Mouse (Mus musculus) splenic B cell, adult 2 months (primary cell): ENCODE results near the gene Mrpl51.

ENCODE experiments used
- DNase-seq: peaks from one replicate; pipeline ENCODE4 v3.0.0-alpha.2; 2011; ENCODE audit warnings: low read depth, low spot score
- H3K27me3 ChIP-seq: 2 replicates; pipeline ENCODE4 v1.6.1; 2012; ENCODE audit warnings: mild to moderate bottlenecking, low read length, moderate library complexity, mixed read lengths; ENCODE audit not compliant: control insufficient read depth, poor library complexity, insufficient read depth, severe bottlenecking
- H3K36me3 ChIP-seq: 2 replicates; pipeline ENCODE4 v1.6.1; 2012; ENCODE audit warnings: mild to moderate bottlenecking, low read length, moderate library complexity, mixed read lengths; ENCODE audit not compliant: control insufficient read depth, poor library complexity, insufficient read depth, severe bottlenecking

The Mrpl51 gene

DNA sequence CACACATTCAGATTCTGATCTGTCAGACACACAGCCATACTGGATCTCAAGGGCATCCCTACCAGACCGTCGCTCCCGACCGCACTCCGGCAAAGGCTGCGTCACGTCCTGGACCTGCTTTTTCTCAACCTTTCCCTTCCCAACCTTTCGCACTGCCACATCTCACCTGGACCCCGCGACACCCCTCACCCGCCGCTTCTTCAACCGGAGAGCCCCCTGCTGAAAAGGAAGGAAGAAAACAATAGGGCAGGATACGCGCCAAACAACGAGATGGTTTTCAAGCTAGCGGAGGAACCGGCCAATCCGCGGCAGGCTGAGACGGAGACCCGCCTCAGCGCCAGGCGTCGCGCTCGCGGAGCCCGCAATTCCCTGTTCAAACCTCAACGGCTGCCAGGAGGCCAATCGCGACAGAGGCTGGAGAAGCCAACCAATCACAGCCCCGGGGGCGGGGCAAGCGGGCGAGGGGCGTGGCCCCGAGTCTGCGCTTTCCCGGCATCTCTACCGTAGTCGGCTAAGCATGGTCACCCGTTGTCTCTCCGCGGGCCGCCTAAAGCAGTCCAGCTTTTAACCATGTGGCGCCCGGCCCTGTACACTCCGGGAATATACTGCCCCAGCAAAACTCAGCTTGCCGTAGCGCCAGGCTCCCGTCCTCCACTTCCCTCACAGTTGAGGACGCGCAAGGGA is at the start of gene Mrpl51, which contains the start of gene Ncapd2:
Mrpl51 (plus strand) TSS at position 470 of the 684 bp plus-strand sequence.
Ncapd2 (minus strand) TSS at position 370 of the 684 bp plus-strand sequence.
- H3K36me3 ChIP-seq: peaks cover 3% of the 10 kb centered on the region; the same call in 1 of the 2 replicates
- peak; percentile 97 for DNase-seq
- H3K27me3 ChIP-seq: no peaks in the 10 kb centered on the region

DNA sequence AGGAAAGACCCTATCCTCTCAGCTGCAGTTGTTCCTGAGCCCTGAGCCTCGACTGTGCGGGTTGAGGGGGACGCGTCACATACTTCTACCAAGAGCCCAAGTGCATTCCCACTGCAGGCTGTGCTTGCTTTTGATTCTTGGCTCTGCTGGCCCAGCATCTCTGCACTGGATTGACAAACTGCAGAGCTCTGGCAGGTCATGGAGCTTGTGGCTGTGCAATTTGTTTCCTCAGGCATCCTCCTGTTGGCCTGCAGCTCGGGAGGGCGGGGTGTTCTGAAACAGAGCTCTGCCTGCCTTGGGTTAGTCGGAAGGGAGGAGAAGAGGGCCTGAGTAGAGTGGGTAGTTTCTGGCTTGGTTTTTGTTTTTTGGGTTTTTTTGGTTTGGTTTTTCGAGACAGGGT is 49.2 kb upstream of the Mrpl51 start:
- no peak for DNase-seq
- Histone ChIP-seq H3K36me3 (peaks cover 8% of the 10 kb centered on the region), H3K27me3 (no peaks in the 10 kb centered on the region)

DNA sequence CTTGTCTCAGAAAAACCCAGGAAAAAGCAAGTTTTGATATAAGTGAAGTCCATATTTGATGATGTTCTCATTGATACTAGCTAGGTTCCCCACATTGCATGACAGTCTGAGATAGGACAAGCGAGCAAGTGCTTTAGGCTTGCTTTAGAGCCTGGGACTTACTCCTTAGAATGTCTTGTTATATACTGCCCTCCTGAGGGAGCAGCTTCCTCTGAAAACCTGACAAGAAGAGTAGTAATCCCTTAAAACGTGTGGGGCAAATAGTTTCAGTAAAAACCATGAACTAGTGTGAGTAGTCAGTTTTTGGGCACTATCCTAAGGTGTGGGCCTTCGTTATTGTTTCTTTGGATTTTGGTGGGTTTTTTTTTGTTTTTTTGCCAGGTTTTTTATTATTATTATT is 48.5 kb upstream of the Mrpl51 start:
- DNase-seq: no peak
- peaks cover 8% of the 10 kb centered on the region for H3K36me3 ChIP-seq

DNA sequence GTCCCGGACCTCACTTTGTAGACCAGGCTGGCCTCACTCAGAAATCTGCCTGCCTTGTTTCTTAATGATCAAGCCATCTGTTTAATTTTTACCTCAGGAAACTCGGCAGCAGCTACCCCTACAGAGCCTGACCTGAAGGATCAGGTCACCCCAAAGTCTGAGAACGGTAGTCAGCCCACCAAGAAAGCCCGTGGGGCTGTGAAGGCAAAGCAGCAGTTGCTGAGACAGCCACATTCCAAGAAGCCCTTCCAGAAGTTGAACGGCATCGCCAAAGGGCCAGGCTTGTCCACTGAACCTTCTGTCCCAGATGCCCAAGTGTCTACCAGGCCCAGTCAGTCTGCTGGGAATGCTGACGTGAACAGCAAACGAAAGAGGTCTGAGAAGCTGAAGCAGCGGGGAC is 47.7 kb upstream of the Mrpl51 start:
- Histone ChIP-seq H3K36me3 (peaks cover 8% of the 10 kb centered on the region), H3K27me3 (no peaks in the 10 kb centered on the region)
- no peak for DNase-seq

More for the DNA sequence above, 48.5 kb upstream of the Mrpl51 start:
- H3K27me3 ChIP-seq: no peaks in the 10 kb centered on the region

DNA sequence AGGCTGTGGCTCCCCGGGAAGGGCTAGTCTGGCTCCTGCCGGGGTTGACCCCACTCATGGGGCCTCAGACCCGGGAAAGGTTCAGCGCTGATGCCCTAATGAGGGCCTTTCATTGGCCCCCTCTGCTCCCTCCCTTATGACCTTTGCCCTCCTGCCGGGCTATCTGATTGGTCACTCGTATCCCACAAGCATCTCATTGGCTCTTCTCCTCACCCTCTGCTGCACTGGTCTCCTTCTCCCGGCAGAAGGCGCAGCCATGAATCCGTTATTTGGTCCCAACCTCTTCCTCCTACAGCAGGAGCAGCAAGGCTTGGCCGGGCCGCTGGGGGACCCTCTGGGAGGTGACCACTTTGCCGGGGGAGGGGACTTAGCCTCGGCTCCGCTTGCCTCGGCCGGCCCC is 46.6 kb upstream of the Mrpl51 start, which contains the start of gene Iffo1:
Iffo1 (plus strand) TSS at position 241 of the 400 bp plus-strand sequence.
- Histone ChIP-seq H3K36me3 (peaks cover 5% of the 10 kb centered on the region), H3K27me3 (no peaks in the 10 kb centered on the region)
- DNase-seq: peak; percentile 84

DNA sequence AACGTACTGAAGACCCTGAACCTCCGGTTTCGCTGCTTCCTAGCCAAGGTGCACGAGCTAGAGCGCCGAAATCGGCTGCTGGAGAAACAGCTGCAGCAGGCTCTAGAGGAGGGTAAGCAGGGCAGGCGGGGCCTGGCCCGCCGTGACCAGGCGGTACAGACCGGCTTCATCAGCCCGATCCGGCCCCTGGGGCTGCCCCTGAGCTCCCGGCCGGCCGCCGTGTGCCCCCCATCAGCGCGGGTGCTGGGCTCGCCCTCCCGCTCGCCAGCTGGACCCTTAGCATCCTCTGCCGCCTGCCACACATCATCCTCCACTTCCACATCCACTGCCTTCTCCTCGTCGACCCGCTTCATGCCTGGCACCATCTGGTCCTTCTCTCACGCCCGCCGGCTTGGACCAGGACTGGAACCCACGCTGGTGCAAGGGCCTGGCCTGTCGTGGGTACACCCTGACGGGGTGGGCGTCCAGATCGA is 46.1 kb upstream of the Mrpl51 start:
- no peak for DNase-seq
- Histone ChIP-seq H3K27me3 (no peaks in the 10 kb centered on the region), H3K36me3 (peaks cover 5% of the 10 kb centered on the region)

DNA sequence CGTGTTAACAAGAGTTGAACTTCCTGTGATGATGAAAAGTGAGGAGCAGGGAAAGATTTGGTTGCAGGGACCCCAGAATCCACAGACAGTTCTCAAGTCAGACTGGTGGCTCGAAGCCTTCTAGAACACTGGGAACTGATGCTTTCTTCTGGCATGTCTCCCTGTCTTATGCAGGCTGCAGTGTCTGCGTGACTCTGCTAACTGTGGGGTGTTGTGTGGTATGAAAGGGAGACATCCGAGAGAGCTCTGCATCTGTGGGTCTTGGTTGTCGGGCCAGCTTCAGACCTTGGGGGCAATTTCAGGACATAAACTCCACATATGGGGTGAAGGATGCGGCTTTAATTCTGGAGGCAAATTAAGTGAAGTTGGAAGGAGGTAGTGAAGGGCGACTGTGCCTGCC is 45.5 kb upstream of the Mrpl51 start:
- peaks cover under 1% of the 10 kb centered on the region for H3K36me3 ChIP-seq
- no peak for DNase-seq
- no peaks in the 10 kb centered on the region for H3K27me3 ChIP-seq

DNA sequence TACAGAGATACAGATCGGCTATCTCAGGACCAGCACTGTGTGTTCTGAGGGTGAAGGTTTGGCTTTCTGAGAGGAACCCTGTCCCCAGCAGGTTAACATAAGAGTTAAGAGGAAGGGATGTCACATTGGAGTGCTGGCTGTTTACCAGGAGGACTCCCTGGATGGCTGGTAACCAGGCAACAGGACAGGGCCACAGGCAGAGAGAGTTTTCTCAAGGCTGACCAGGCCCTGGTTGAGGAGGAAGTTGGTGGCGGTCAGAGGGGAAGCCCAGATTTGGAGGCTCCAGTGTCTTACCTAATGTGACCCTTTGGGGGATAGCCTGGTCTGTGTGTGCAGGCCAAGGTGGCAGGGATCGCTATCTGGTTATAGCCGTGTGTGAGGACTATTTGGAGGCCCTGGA is 44.8 kb upstream of the Mrpl51 start:
- DNase-seq: no peak
- Histone ChIP-seq H3K36me3 (peaks cover 3% of the 10 kb centered on the region), H3K27me3 (no peaks in the 10 kb centered on the region)

DNA sequence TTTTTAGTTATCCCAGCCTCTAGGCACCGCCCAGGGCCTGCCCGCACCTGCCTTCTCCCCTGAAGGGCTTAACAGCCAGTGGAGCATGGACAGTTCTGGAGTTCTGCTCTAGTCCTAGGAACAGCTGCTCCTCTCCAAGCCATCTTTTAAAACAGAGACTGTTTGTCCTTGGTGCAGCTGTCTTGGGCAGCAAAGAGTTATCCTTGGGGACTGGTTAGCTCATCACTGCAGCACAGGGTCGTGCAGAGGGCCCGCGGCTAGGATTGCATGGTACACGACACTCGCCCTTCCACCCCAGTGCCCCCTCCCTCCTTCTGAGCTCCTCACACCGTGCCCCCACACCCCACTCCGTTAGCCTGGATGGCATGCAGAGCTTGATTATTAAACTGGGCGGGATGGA is 44.3 kb upstream of the Mrpl51 start:
- peaks cover 3% of the 10 kb centered on the region for H3K36me3 ChIP-seq
- DNase-seq: no peak
- H3K27me3 ChIP-seq: no peaks in the 10 kb centered on the region

DNA sequence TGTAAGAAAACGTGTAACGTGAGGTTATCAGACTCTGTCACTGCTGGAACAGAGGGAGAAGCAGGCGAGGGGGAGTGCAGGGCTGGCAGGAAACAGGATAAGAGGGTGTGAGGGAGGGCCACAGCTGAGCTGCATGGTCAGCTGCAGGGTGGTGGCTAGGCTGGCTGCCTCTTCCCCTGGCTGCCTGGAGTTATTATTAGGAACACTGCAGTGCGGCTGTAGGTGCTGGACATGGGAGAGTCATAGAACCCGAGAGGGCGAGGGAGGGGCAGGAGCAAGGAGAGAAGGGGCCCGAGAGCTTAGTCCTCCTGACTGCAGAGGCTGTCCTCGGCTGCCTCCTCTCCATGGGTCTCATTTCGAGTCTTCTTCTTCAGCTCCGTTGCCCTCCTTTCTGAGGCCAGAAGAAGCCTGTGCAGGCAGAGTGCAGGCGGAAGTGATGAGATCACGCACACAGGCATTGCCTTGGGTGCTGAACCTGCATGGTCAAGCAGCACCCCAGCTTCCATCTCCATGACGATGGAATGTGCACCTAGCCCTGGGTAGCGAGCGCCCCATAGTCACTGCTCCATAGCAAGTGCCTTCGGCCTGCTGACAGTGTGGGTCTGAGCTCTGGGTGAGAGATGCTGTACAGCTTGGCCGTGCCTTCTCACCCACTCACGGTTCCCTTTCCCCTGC is 43.2 kb upstream of the Mrpl51 start:
- no peak for DNase-seq
- H3K36me3 ChIP-seq: peaks cover 3% of the 10 kb centered on the region

DNA sequence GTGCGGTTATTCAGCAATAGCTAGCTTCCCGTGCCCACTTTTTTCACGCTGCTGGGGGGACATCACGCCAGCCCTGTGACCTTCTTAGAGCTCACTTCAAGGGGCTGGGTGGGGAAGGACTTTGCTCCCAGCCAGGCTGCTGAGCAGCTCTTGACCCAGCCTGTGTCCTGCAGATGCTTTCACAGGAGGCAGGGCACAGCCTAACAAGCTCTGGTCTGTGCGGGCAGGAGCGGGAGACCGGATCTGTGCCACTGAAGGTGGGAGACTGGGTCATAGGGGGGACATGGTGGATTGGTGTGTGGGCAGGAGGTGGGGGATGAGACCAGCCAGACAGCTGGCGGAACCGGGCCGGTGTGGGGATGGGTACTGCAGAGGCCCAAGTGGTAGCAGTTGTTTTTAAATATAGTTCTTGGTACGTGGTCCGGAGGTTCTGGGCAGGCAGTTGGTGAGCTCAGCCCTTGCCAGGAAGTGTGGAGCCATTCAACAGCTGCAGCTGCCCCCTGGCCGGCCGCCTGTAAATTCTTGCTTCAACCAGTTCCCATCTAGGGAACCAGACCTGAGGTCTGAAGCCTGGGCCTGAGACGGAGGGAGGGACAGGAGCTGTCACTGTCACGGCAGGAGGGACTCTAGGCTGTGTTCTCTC is 42.6 kb upstream of the Mrpl51 start:
- Histone ChIP-seq H3K36me3 (peaks cover 3% of the 10 kb centered on the region), H3K27me3 (no peaks in the 10 kb centered on the region)
- DNase-seq: no peak

More for the DNA sequence above, 43.2 kb upstream of the Mrpl51 start:
- H3K27me3 ChIP-seq: no peaks in the 10 kb centered on the region

DNA sequence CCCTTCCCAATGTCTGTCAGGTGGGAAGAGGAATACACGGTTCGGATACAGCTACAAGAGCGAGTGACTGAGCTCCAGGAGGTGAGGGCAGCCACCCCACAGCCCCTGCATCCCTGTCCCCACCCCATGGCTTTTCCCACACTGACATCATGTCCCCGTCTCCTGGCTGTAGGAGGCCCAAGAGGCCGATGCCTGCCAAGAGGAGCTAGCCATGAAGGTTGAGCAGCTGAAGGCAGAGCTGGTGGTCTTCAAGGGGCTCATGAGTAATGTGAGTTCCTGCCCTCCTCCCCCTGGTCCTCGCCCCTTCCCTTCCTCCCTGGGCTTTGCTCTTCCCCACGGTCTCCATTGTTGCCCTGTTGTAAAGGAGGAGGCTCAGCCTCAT is 42.0 kb upstream of the Mrpl51 start:
- Histone ChIP-seq H3K36me3 (peaks cover 3% of the 10 kb centered on the region), H3K27me3 (no peaks in the 10 kb centered on the region)
- DNase-seq: no peak

DNA sequence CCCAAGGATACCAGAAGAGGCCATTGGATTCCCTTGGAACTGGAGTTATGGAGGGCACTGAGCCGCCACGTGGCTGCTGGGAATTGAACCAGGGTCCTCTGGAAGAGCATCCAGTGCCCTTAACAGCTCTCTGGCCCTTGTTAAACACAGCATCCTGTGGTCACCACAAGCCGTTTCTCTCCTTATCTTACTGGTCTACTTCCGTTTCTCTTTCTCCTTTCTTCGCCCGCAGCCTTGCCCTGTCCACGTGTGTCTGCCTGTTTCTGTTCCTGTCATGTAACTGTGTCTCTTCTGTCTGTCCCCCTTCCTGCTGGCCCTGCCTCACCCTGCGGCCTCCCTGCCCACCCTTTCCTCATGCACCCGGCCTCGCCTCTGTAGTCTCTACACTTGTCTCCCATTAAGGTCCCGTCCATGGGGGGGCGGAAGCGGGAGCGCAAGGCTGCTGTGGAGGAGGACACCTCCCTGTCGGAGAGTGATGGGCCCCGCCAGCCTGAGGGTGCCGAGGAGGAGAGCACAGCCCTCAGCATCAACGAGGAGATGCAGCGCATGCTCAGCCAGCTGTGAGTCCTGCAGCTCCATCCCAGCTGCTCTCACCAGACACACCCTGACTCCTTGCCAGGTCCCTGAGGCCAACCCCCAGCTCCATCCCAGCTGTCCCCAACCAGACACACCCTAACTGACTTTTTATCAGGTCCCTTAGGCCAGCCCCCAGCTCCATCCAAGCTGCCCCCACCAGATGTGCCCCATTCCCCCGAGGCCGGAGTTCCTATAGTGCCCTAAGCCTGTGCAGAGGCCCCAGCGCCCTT is 39.2 kb upstream of the Mrpl51 start:
- Histone ChIP-seq H3K27me3 (no peaks in the 10 kb centered on the region), H3K36me3 (peaks cover 6% of the 10 kb centered on the region)
- no peak for DNase-seq

DNA sequence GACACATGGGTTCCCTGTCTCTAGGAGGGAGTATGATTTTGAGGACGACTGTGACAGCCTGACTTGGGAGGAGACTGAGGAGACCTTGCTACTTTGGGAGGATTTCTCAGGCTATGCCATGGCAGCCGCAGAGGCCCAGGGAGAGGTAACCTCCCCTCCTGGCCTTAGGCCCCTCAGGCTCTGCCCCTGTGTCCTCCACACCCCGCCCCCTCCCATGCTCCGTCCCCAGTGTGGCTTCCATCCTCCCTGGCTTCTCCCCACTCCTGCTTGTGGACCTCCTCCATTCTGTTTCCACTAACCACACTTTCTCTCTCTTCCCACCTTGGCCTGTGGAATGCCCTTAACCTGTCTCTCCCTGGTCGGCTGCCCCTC is 38.6 kb upstream of the Mrpl51 start:
- no peaks in the 10 kb centered on the region for H3K27me3 ChIP-seq
- H3K36me3 ChIP-seq: peaks cover 6% of the 10 kb centered on the region

More for the DNA sequence above, 38.6 kb upstream of the Mrpl51 start:
- DNase-seq: no peak
